Mouse (Mus musculus) hindbrain, embryonic 15.5 days (tissue): ENCODE data around the gene Ctnnd1. TPM values are rescaled to one million over a fixed set of nuclear protein-coding genes. Genes with fewer than 3 reads are reported as not detected.

Source experiments
- ATAC-seq: fragments of 200-750 bp; cut with Nextera tagmentation; 2 replicates; pipeline ENCODE4 v1.8.0; 2017; ENCODE audit warnings: low read depth, moderate number of reproducible peaks, moderate TSS enrichment; ENCODE audit not compliant: low FRiP score
- H3K27ac ChIP-seq: fragments of 300-500 bp; sonication (generic); replicated peaks from 2 replicates; pipeline ENCODE4 v1.5.1; 2015; ENCODE audit warnings: mild to moderate bottlenecking, inconsistent platforms
- H3K27me3 ChIP-seq: fragments of 300-500 bp; sonication (generic); 2 replicates; pipeline ENCODE4 v1.6.1; 2015; ENCODE audit warnings: control low read depth, inconsistent platforms
- H3K36me3 ChIP-seq: fragments of 300-500 bp; sonication (generic); 2 replicates; pipeline ENCODE4 v1.6.1; 2015; ENCODE audit warnings: control low read depth, inconsistent platforms
- H3K4me1 ChIP-seq: fragments of 300-500 bp; sonication (generic); replicated peaks from 2 replicates; pipeline ENCODE4 v1.6.1; 2015; ENCODE audit warnings: control low read depth, inconsistent platforms
- H3K4me2 ChIP-seq: fragments of 300-500 bp; sonication (generic); 2 replicates; pipeline ENCODE4 v1.6.1; 2015; ENCODE audit warnings: moderate library complexity, mild to moderate bottlenecking, inconsistent platforms
- H3K4me3 ChIP-seq: fragments of 300-500 bp; sonication (generic); 2 replicates; pipeline ENCODE4 v1.5.1; 2015; ENCODE audit warnings: mild to moderate bottlenecking, inconsistent platforms
- H3K9ac ChIP-seq: fragments of 300-500 bp; sonication (generic); 2 replicates; pipeline ENCODE4 v1.6.1; 2015; ENCODE audit warnings: inconsistent platforms
- H3K9me3 ChIP-seq: fragments of 300-500 bp; sonication (generic); 2 replicates; pipeline ENCODE4 v1.6.1; 2016; ENCODE audit warnings: control low read depth, inconsistent platforms
- WGBS: fragments of 180-500 bp; shearing (Covaris S2); methylation state at CpG from one replicate; pipeline ENCODE4 v1.1.7; 2015; 5-methylcytosine and 5-hydroxymethylcytosine counted together
- polyA plus RNA-seq: library from polyadenylated mRNA; unstranded; fragments of >200 nt; fragmentation: Nextera tagmentation; extraction: Ambion mirVana; gene quantifications from 2 replicates; pipeline ENCODE4 v1.2.1, GENCODE M21; 2015

Gene Ctnnd1
- polyA plus RNA-seq, 1 experiment from 2014 or later: 32.7 TPM

GRCm38 (mm10) chr2:84623428-84624119 lies 27.0 kb downstream of the Ctnnd1 start:
- WGBS: 95% methylated on average over 3 of the region's 3 CpGs
- Histone ChIP-seq H3K27me3 (no peaks in the 10 kb centered on the region), H3K9me3 (no peaks in the 10 kb centered on the region), H3K4me1 (no peaks in the 10 kb centered on the region; the same call in 1 of the 2 replicates), H3K4me3 (no peak overlapping the region), H3K9ac (no peak overlapping the region), H3K27ac (no peak overlapping the region), H3K36me3 (peaks cover 45% of the 10 kb centered on the region), H3K4me2 (no peak overlapping the region)
- no peak for ATAC-seq

DNA sequence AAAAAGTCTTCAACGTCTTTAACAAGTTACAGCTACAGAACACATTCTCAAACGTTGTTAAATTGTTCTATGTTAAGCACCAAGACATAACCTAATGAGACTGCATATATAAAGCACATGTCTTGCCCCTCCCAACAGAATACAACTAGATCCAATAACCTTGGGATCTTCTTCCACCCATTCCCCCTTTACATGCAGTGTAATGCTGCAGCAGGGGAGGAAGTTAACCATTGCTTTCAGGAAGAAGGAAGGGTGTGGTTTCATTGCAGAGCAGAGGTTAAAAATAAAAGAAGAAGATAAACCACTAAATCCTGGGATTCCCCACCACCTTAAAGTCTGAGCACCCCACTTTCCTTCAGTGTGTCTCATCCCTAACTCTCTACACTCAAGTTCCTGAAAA lies 27.9 kb downstream of the Ctnnd1 start:
- no peak for ATAC-seq
- Histone ChIP-seq H3K36me3 (peaks cover 46% of the 10 kb centered on the region), H3K4me1 (no peaks in the 10 kb centered on the region; the same call in 1 of the 2 replicates), H3K4me2 (no peak overlapping the region), H3K9ac (no peak overlapping the region), H3K27me3 (no peaks in the 10 kb centered on the region), H3K27ac (no peak overlapping the region; the same call in 1 of the 2 replicates), H3K9me3 (no peaks in the 10 kb centered on the region), H3K4me3 (no peak overlapping the region)
- WGBS: 79% methylated on average over 2 of the region's 2 CpGs

DNA sequence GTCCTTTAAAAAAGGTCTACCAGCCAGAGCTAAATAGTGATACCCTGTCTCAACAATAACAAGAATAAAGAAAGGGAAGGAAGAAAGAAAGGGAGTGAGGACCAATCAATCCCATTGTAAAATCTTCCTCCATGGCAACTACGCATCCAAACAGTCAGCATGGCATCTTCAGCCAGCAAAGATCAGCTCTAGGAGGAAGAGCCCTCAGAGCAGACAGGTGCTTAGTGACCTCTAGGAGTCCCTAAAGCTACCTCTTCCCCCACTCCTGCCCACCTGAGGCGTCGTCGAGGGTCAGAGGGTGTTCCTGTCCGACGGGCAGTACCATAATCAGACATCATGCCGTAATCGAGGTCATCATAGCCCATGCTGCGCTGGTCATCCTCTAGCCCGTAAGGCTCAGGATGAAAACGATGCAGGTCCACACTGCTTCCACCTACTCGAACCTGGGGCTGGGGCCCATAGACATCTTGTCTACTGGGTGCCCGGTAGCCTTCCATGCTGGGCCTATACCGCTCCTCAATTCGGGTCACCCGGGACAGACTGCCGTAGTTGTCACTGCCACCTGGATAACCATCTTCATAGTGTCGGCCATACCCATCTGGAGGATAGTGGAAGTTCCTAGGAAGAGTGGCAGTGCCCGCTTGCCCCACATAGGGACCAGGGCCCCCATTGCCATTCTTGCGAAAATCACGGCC lies 30.8 kb downstream of the Ctnnd1 start:
- Histone ChIP-seq H3K27me3 (no peaks in the 10 kb centered on the region), H3K36me3 (peaks cover 68% of the 10 kb centered on the region), H3K9ac (no peak overlapping the region), H3K4me2 (no peak overlapping the region), H3K4me1 (no peaks in the 10 kb centered on the region), H3K4me3 (no peak overlapping the region), H3K27ac (no peak overlapping the region), H3K9me3 (no peaks in the 10 kb centered on the region)
- WGBS: 96% methylated on average over 21 of the region's 21 CpGs
- ATAC-seq: no peak

- Histone ChIP-seq H3K36me3 (peaks cover 72% of the 10 kb centered on the region), H3K27me3 (no peaks in the 10 kb centered on the region), H3K9ac (no peak overlapping the region), H3K27ac (no peak overlapping the region), H3K9me3 (no peaks in the 10 kb centered on the region), H3K4me3 (no peak overlapping the region), H3K4me1 (no peaks in the 10 kb centered on the region), H3K4me2 (no peak overlapping the region)
- WGBS: 90% methylated on average over 2 of the region's 2 CpGs
- ATAC-seq: no peak
Observed at GRCm38 (mm10) chr2:84618914-84619313, 31.7 kb downstream of the Ctnnd1 start.

- Histone ChIP-seq H3K9ac (no peak overlapping the region), H3K9me3 (no peaks in the 10 kb centered on the region), H3K27ac (no peak overlapping the region), H3K4me2 (no peak overlapping the region), H3K4me1 (no peaks in the 10 kb centered on the region), H3K27me3 (no peaks in the 10 kb centered on the region), H3K4me3 (no peak overlapping the region), H3K36me3 (peaks cover 82% of the 10 kb centered on the region)
- peak; percentile 68; the same call in 1 of the 2 replicates for ATAC-seq
- 75% methylated on average over 3 of the region's 3 CpGs for WGBS
Observed at GRCm38 (mm10) chr2:84617637-84618515, 32.7 kb downstream of the Ctnnd1 start.

- Histone ChIP-seq H3K4me1 (no peaks in the 10 kb centered on the region), H3K9me3 (no peaks in the 10 kb centered on the region), H3K27ac (no peak overlapping the region), H3K27me3 (no peaks in the 10 kb centered on the region), H3K36me3 (peaks cover 88% of the 10 kb centered on the region), H3K4me3 (no peak overlapping the region), H3K9ac (no peak overlapping the region), H3K4me2 (no peak overlapping the region)
- no peak for ATAC-seq
- WGBS: 95% methylated on average over 6 of the region's 6 CpGs
Observed at GRCm38 (mm10) chr2:84612764-84613163, 37.8 kb downstream of the Ctnnd1 start.

- no peaks in the 10 kb centered on the region for H3K4me1 ChIP-seq
- H3K4me3 ChIP-seq: no peak overlapping the region
- H3K27ac ChIP-seq: no peak overlapping the region
- no peaks in the 10 kb centered on the region for H3K27me3 ChIP-seq
- 91% methylated on average over 1 of the region's 1 CpGs for WGBS
- no peak overlapping the region for H3K4me2 ChIP-seq
- no peaks in the 10 kb centered on the region for H3K9me3 ChIP-seq
- no peak for ATAC-seq
- H3K9ac ChIP-seq: no peak overlapping the region
- H3K36me3 ChIP-seq: peaks cover 85% of the 10 kb centered on the region
Observed at GRCm38 (mm10) chr2:84607842-84608241, 42.7 kb downstream of the Ctnnd1 start.

- no peak overlapping the region for H3K4me2 ChIP-seq
- no peak overlapping the region for H3K9ac ChIP-seq
- H3K4me1 ChIP-seq: no peaks in the 10 kb centered on the region
- 60% methylated on average over 2 of the region's 2 CpGs for WGBS
- ATAC-seq: no peak
- no peak overlapping the region for H3K27ac ChIP-seq
- peaks cover 53% of the 10 kb centered on the region for H3K36me3 ChIP-seq
- no peaks in the 10 kb centered on the region for H3K9me3 ChIP-seq
- H3K4me3 ChIP-seq: no peak overlapping the region
- H3K27me3 ChIP-seq: no peaks in the 10 kb centered on the region
Observed at GRCm38 (mm10) chr2:84600977-84601376, 49.6 kb downstream of the Ctnnd1 start.

GRCm38 (mm10) chr2:84599270-84599888 lies 51.2 kb downstream of the Ctnnd1 start:
- no peak for ATAC-seq
- H3K27me3 ChIP-seq: no peaks in the 10 kb centered on the region
- H3K4me2 ChIP-seq: no peak overlapping the region
- H3K9me3 ChIP-seq: no peaks in the 10 kb centered on the region
- no peaks in the 10 kb centered on the region for H3K4me1 ChIP-seq
- H3K27ac ChIP-seq: no peak overlapping the region
- peaks cover 41% of the 10 kb centered on the region for H3K36me3 ChIP-seq
- no peak overlapping the region for H3K9ac ChIP-seq
- WGBS: 96% methylated on average over 6 of the region's 6 CpGs
- H3K4me3 ChIP-seq: no peak overlapping the region

- Histone ChIP-seq H3K27ac (no peak overlapping the region), H3K9me3 (no peaks in the 10 kb centered on the region), H3K4me2 (no peak overlapping the region), H3K36me3 (peaks cover 20% of the 10 kb centered on the region), H3K9ac (no peak overlapping the region), H3K4me1 (no peaks in the 10 kb centered on the region), H3K27me3 (no peaks in the 10 kb centered on the region), H3K4me3 (no peak overlapping the region)
- ATAC-seq: no peak
- WGBS: 93% methylated on average over 1 of the region's 1 CpGs
Observed at GRCm38 (mm10) chr2:84597123-84597522, 53.4 kb downstream of the Ctnnd1 start.

DNA sequence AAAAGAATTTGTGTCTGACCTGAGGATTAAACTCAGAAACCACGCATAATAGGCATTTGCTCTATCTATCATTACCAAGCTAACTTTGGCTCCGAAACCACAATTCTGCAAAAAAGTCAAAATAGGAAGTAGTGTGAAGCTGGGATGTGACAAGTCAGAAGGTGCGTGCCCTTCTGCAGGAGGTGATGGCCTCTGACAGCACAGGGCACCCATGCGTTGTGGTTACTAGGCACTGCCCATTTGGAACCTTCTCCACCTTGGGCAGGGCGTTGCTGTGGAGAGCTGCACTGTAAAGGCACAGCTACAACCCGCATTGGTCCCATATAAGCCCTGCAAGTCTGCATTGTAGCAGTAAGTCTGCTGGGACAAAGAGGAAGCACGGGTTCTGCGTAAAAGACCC lies 57.8 kb downstream of the Ctnnd1 start:
- no peaks in the 10 kb centered on the region for H3K9me3 ChIP-seq
- 96% methylated on average over 8 of the region's 8 CpGs for WGBS
- no peaks in the 10 kb centered on the region for H3K4me1 ChIP-seq
- no peak overlapping the region for H3K4me2 ChIP-seq
- H3K27me3 ChIP-seq: no peaks in the 10 kb centered on the region
- no peak overlapping the region for H3K27ac ChIP-seq
- H3K9ac ChIP-seq: no peak overlapping the region
- no peak for ATAC-seq
- H3K4me3 ChIP-seq: no peak overlapping the region
- H3K36me3 ChIP-seq: peaks cover 6% of the 10 kb centered on the region; the same call in 1 of the 2 replicates
